Mouse (Mus musculus): ENCODE data around the gene Dtx2. TPM values are rescaled to one million over a fixed set of nuclear protein-coding genes. Genes with fewer than 3 reads are reported as not detected.

Dtx2 gene
- total RNA-seq, 2 experiments from 2014 or later = 8.5 to 8.7 TPM

DNA sequence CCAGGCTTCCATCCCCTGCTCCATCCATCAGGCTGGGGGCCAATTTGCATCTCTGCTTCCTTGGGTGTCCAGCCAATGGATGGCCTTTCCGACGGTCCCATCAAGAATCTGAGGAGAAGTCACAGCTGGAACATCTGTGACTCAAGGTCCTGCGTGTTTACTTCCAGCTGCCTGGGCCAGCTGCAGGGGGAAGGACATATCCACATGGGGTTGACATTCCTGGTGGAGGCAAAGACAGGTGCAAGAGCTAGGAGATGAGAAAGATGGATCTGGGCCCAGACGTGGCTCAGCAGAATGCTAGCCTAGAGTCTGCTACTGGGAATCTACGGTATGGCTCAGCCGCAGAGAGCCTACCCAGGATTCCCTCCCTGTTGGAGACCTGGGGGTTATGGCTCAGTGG lies 24.4 kb upstream of the Dtx2 start:
- no peak for DNase-seq (ENCODE audit: low spot score in 2 of 2)
- intact Hi-C loops (cut with DNase I) = no loop called here

DNA sequence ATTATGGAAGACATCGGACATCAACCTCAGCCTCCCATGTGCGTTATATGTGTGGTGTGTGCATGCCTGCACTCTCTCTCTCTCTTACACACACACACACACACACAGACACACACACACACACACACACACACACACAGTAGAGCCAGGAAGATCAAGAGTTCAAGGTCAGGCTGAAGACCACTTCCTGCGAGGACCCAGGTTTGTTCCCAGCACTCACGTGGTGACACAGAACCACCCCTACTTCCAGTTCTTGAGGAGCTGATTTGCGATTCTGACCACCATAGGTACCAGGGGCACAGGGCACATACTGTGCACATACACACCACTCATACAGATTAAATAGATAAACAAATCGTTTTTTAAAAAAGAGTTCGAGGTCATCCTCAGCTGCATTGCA lies 22.7 kb upstream of the Dtx2 start:
- DNase-seq (ENCODE audit: low spot score in 2 of 2) = no peak
- intact Hi-C loops (cut with DNase I) = no loop called here

DNA sequence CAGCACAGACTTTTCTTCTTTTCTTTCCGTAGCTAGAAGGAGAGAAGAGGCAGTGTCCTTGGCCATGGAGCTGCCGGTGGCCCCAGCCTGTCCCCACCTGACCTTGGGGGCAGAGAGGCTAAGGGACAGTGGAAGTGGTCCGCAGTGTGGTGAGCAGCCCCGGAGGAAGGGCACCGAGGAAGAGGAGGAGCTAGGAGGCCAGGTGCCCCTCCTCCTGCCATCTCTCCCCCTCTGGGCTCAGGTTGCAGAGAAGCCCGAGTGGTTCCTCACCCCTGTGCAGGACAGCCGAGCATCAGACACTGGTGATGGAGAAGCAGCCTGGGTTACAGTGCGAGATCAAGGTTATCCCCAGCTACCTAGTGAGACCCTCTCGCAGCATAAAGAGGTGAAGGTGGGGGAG lies 20.2 kb upstream of the Dtx2 start, which contains the start of gene Ssc4d:
Gene Ssc4d (minus strand): TSS at position 167 of the 400 bp plus-strand sequence.
- intact Hi-C loops (cut with DNase I) = no loop called here
- DNase-seq (ENCODE audit: low spot score in 2 of 2) = no peak

DNA sequence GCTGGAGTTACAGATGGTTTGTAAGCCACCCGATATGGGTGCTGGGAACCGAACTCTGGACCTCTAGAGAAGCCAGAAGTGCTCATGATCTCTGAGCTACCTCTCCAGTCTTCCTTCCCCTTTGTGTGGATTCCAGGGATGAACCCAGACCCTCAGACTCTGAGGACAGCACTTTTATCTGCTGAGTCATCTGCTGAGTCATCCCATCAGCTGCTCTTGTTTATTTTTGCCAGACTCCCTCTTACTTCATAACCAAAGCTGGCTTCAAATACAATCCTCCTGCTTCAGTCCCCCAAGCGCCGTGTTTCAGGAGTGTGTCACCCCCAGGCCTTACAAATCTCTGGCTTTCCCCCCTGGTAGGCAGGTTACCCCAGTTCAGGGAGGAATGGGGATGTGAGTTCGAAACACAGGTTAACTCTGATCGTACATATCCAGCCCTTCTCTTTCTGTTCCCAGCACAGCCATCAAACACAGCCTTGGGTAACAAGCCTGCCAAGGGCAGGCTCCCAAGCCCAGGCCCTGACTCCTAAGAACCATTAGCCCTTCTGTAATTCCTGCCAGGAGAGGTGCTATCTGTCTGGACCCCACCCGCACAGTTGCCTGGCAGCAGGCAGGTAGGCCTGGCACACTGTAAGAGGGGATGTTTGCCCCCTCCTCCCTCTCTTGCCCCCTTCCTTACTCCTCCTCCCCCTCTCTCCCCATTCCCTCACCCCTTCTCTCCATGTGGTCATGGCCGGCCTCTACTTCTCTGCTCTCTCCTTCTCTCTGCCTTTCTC lies 18.5 kb upstream of the Dtx2 start:
- DNase-seq (ENCODE audit: low spot score in 2 of 2) = no peak
- intact Hi-C loops (cut with DNase I) = no loop called here

DNA sequence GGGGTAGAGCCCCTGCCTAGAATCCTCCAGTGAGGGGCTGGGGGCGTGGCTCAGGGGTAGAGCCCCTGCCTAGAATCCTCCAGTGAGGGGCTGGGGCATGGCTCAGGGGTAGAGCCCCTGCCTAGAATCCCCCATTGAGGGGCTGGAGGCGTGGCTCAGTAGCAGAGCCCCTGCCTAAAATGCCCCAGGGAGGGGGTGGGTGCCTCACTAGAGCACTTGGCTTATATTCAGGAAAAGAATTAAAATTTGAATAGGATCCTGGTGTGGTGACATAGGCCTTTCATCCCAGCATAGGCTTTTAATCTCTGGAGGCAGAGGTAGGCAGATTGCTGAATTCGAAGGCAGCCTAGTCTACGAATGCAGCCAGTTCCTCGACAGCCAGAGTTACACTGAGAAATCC lies 15.2 kb upstream of the Dtx2 start:
- no peak for DNase-seq (ENCODE audit: low spot score in 2 of 2)
- intact Hi-C loops (cut with DNase I) = no loop called here

DNA sequence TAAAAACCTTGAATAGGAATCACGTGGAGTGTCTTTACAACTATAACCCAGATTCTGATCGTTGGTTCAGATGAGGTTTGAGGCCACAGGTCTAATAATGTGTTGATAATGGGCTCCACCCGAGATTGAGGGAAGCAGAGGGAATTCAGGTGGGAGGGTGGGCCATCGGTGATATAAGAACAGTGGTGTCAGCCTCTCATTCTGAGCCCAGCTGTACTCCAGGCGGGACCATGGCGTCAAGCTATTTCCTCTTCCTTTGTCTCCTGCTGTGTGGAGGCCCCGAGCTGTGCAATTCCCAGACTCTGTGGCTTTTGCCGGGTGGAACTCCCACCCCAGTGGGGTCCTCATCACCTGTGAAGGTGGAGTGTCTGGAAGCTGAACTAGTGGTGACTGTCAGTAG lies 14.7 kb upstream of the Dtx2 start, which contains the start of gene Zp3:
Gene Zp3 (plus strand): TSS at position 196 of the 400 bp plus-strand sequence.
- intact Hi-C loops (cut with DNase I) = loop anchor here (5.0 kb wide), 1 partner anchor 82 kb away; no protein-coding TSS in a partner anchor
- DNase-seq (ENCODE audit: low spot score in 2 of 2) = no peak

DNA sequence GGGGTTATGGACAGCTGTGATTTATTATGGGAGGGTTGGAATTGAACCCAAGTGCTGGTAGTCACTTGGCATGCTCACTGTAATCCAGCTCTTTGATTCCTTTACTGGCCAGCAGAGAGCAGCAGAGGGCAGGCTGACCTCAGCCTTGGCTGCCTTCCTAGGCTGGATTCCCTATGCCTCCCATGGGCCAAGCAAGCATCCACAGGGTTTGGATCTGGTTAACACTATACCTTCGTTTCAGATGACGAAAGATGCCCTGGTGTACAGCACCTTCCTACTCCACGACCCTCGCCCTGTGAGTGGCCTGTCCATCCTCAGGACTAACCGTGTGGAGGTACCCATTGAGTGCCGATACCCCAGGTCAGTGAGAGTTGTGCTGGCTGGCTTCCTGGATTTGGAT lies 12.2 kb upstream of the Dtx2 start:
- intact Hi-C loops (cut with DNase I) = loop anchor here (5.0 kb wide), 1 partner anchor 80 kb away; no protein-coding TSS in a partner anchor
- DNase-seq (ENCODE audit: low spot score in 2 of 2) = no peak

DNA sequence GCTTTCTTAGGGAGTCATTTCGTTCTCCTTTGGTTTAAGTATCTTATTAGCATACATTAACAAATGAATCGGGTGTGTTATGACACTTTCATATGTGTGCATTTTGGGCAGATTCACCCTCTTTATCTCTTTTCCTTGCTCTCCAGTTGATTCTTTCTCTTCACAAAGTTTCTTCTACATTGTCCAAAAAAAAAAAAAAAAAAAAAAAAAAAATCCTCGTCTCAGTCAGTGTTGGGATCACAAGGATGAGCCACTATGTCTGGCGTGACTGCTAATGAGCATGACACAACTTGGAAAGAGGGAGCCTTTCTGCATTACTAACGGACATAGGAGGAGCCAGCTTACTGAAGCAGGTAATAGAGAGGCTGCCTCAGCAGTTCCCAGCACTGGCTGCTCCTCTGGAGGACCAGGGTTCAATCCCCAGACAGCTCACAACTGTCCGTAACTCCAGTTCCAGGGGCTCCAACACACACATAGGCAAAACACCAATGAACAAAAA lies 10.0 kb upstream of the Dtx2 start:
- no peak for DNase-seq (ENCODE audit: low spot score in 2 of 2)
- intact Hi-C loops (cut with DNase I) = loop anchor here (5.0 kb wide), 1 partner anchor 78 kb away; no protein-coding TSS in a partner anchor

DNA sequence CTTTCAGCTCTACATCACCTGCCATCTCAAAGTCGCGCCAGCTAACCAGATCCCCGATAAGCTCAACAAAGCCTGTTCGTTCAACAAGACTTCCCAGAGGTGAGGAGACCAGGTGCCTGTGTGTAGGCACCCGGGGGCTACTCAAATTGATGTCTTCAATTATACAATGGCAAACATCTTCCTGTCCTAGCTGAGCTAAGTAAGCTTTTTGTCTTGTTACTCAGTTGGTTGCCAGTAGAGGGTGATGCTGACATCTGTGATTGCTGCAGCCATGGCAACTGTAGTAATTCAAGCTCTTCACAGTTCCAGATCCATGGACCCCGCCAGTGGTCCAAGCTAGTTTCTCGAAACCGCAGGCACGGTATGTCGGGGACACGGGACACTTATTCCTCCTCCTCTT lies 7.4 kb upstream of the Dtx2 start:
- intact Hi-C loops (cut with DNase I) = no loop called here
- peak in 1 of 2 experiments; percentile 44 for DNase-seq (ENCODE audit: low spot score in 2 of 2)

DNA sequence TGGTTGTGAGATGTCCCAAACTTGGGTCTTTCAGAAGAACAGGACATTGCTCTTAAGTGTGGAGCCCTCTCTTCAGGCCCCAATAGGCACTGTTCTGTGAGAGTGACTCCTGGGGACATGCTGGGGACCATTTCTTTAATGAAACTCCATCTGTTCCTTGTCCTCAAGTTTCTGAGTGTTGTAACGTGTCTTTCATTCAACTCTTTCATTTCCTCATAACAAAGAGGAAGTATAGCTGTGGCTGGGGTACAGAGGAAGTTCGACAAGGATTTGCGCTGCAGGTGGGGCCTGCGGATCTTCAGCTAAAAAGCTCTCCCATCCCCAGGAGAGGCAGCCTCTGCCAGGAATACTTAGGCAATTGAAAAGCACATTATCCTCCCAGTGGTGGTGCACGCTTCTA lies 4.0 kb upstream of the Dtx2 start:
- intact Hi-C loops (cut with DNase I) = no loop called here
- DNase-seq (ENCODE audit: low spot score in 2 of 2) = no peak

DNA sequence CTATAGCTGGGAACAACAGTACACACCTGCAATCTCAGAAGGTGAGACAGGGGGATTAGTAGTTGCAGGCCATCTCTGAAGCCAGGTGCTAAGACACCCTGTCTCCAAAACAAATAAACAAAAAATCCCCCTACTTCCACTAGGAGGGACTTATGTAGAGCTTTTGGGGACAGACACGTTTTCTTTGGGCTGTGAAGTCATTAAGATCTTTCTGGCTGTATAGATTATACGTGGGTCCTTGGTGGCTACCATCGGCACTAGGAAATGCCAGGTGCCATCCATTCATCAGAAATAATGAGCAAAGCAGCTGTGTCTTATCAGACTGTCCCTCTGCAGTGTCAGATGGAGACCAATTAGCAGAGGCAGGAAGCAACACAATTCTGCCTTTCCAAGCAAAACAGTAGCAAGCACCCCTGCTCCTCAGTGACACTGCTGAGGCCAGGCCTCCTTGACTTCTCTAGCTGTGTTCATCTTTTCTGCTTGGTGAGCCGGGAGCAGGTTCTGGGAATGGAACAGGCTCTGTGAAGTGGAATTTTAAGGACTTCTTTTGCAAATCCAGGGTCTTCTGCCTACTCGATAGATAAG lies 1.1 kb upstream of the Dtx2 start:
- intact Hi-C loops (cut with DNase I) = no loop called here
- no peak for DNase-seq (ENCODE audit: low spot score in 2 of 2)

DNA sequence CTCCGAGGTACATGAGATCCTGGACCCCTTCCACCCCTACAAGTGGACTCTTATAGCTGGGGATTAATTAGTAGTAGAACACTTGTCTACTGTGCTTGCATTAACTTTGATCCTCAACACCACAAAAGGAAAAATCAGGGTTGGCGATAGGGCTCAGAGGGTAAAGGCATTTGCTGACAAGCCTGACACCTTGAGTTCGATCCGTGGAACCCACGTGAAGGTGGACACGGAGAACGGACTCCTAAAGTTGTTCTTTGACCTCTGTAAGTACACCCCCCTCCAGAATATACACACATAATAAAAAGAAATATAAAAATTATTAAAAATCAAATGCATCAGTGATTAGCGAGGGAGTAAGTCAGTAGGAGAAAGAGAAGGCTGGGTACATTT lies 270 bp upstream of the Dtx2 start:
- no peak for DNase-seq (ENCODE audit: low spot score in 2 of 2)
- intact Hi-C loops (cut with DNase I) = no loop called here

DNA sequence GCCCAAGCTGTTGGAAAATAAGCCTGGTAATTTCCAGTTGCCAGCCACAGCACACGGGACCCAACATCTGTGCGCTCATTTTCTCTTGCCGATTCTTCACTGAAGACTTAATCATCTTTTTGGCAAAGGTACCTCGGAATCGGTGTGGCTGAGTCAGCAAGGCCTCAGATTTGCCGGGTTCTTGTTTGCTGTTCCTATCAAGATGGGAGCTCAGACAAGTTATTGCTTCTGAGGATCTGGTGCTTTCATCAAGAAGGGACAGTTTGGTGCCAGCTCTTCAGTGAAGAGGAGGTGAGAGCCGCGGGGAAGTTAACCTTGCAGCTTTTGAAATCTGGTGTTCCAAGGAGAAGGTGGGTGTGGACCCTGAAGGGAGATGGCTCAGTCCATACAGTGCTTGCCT lies 1.6 kb downstream of the Dtx2 start:
- intact Hi-C loops (cut with DNase I) = no loop called here
- peak in 1 of 2 experiments; percentile 21 for DNase-seq (ENCODE audit: low spot score in 2 of 2)

DNA sequence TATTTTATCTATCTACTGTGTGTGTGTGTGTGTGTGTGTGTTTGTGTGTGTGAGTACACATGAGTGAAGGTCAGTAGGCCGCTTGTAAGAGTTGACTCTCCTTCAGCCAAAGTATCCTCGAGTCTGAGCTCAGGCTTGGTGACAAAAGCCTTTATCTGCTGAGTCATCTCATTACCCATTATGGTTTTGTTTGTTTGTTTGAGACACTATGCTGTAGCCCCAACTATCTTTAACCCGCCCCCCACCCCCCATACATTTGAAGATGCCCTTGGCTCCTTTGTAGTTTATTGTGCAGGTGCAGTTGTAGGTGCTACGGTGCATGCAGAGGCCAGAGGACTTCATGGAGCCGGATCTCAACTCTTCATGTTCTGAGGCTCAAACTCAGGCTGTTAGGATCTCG lies 6.6 kb downstream of the Dtx2 start:
- DNase-seq (ENCODE audit: low spot score in 2 of 2) = no peak
- intact Hi-C loops (cut with DNase I) = no loop called here

DNA sequence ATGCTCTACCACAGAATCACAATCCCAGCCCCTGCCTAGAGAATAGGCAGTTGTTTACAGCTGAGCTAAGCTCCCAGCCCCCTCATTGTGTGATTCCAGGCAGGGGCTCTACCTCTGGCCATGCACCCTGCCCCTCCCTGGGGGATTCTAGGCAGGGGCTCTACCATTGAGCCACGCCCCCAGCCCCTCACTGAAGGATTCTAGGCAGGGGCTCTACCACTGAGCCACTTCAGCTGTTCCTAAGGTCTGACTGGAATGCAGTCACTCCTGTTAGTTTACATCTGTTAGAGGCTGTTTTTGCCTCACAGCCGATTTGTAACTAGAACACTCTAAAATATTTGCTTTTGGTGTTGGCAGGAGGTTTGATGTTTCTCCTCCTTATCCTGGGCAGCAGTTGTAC lies 7.7 kb downstream of the Dtx2 start:
- no peak for DNase-seq (ENCODE audit: low spot score in 2 of 2)
- intact Hi-C loops (cut with DNase I) = no loop called here

DNA sequence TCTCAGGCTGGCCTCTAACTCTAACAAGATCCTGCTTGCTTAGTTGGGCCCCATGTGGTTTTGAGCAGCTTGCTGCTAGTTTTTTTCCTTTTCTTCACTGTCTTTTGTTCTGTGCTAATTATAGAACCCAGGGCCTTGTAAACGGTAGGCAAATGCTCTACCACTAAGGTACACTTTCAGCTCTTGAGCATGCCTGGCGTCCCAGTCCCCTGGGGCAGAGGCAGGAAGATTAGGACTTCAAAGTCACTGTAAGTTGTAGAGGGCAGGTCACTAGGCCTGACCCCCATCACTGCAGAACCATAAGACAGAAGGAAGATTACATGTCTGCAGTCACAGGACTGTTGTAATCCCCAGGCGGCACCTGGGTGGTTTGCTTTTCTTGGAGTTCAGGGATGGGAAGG lies 8.2 kb downstream of the Dtx2 start:
- intact Hi-C loops (cut with DNase I) = no loop called here
- DNase-seq (ENCODE audit: low spot score in 2 of 2) = no peak

DNA sequence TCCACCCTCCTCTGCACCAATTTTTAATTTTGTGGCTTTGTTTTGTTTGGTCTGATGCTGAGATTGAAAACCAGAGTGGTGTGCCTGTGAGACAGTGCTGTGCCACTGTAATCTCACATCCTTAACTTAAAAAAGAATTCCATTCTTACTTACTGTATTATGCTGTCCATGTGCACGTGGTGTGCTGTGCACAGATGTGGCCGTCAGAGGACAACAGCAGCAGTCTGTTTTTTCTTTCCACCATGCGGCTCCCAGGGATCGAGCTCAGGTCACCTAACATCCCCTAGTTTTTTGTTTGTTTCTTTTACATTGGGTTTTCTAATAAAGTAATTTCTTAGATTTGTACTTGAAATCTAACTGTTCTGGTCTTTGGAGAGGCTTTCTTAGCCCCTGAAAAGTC lies 9.9 kb downstream of the Dtx2 start:
- no peak for DNase-seq (ENCODE audit: low spot score in 2 of 2)
- intact Hi-C loops (cut with DNase I) = no loop called here

DNA sequence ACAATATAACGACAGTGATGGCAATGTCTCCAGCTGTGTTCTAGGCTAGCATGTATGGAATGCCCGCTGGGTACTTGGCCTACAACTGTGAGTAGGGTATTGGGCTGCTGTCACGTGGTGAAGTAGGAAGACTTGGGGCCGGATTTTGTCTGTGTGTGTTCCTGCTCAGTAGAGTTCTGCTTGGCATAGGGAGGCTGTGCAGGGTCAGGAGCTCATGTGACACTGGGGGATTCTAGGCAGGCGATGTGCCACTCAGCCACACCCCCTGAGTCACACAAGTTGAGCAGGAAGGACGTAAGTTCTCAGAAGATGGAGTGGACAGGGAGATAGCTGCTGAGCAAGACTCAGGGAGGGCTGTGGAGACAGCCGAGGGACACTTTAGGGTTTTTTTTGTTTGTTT lies 13.1 kb downstream of the Dtx2 start:
- DNase-seq (ENCODE audit: low spot score in 2 of 2) = no peak
- intact Hi-C loops (cut with DNase I) = no loop called here

DNA sequence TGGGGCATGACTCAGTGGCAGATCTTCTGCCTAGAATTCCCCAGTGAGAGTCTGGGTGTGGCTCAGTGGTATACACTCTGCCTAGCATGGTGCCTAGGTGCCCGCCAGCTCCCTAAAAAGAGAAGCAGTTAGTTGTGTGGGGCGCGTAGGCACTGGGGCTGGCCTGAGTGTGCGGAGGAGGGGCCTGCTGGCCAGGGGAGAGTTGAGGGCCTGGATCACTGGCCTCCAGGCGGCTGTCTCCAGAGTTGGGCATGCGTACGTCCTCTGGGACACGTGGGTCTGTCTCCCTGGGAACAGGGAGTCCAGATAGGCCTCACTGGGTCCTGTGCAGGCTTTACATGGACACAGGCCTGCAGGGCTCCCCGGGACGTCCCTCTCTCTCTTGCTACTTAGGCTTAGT lies 20.3 kb downstream of the Dtx2 start:
- intact Hi-C loops (cut with DNase I) = no loop called here
- DNase-seq (ENCODE audit: low spot score in 2 of 2) = no peak

DNA sequence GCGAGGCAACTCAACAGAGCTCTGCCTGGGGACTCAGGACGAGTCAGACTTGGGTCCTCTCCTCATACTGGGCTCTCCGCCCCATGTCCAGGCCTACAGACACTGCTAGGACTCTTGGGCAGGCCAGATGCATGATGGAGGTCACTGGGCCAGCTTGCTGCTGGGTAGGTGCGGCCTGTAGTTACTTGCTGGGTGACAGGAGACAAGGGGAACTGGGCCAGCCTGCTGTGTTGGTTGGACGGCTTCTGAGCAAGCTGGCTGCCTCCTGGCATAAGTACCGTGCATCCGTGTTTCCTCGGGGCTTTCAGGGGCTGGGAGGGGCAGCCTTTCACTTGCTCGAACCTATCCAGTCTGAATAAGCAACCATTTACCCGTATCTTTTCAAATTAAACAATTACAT lies 21.0 kb downstream of the Dtx2 start:
- intact Hi-C loops (cut with DNase I) = no loop called here
- DNase-seq (ENCODE audit: low spot score in 2 of 2) = no peak
